In the genomic region with DNA sequence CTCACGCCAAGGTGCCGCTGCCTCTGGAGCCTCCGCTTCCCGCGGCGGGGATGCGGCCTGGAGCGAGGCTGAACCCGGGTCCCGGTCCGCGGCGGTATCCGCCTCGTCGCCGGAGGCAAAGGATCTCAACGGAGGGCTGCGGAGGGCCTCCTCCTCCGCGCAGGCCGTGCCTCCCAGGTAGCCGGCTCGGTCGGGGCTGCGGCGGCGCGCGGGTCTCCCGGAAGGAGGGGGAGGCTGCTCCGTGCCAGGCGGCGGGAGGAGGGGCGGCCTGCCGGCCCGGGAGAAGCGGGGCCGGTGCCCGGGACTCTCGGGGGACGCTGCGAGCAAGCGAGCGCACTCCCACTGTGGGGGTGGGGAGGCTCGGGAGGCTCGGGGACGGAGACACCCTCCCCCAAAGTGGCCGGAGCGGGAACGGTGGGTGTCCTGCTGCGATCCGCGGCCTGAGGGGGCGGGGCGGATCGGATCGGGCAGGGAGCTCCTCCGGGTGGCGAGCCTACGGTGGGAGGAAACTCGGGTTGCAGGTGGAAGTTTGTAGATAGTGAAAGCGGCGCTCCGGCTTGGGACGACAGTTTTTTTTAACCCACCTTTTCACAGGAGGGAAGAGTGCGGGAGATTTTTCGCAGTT, we compare ENCODE assay signal across 9 mouse cellular contexts. TPM values are rescaled to one million over a fixed set of nuclear protein-coding genes. Genes with fewer than 3 reads are reported as not detected.
DNase-seq lines count a peak whose midpoint lies in the region; ATAC-seq lines count a peak whose summit lies in the region.
"Had no signal": no experiment of that assay in that cellular context is flagged by ENCODE, and none has a peak within 500 bp of the region (broad histone marks: within the 10 kb centered on the region; RNA-seq: fewer than 3 reads in every experiment).

No protein-coding gene starts in this region.

- peak overlapping the region; percentile 69 for H3K4me2 ChIP-seq in embryonic facial prominence, embryonic 15.5 days (replicated peaks)

- H3K27ac ChIP-seq in embryonic facial prominence, embryonic 15.5 days (replicated peaks) = peak overlapping the region; percentile 88

- H3K4me3 ChIP-seq in embryonic facial prominence, embryonic 15.5 days (replicated peaks) = peak overlapping the region; percentile 98

- H3K9me3 ChIP-seq in embryonic facial prominence, embryonic 15.5 days (replicated peaks) = no peaks in the 10 kb centered on the region

- no peaks in the 10 kb centered on the region for H3K27me3 ChIP-seq in embryonic facial prominence, embryonic 15.5 days

- H3K36me3 ChIP-seq in embryonic facial prominence, embryonic 15.5 days = peaks cover 5% of the 10 kb centered on the region; the same call in 1 of the 2 replicates

- peak overlapping the region; percentile 88 for H3K9ac ChIP-seq in embryonic facial prominence, embryonic 15.5 days

- ATAC-seq in embryonic facial prominence, embryonic 15.5 days (ENCODE audit: insufficient number of reproducible peaks, low FRiP score, low TSS enrichment, low read depth) = peak; percentile 64
- peak; percentile 22 to 40; a peak in 2 of 4 replicates for ATAC-seq in hematopoietic stem cell, adult 5-6 weeks (replicated peaks in 1 of 2; ENCODE audit: insufficient read depth in 1 of 2, low FRiP score in 2 of 2, low TSS enrichment in 1 of 2, low read depth in 1 of 2, poor library complexity in 2 of 2, severe bottlenecking in 2 of 2)
- peak; percentile 49 for ATAC-seq in megakaryocyte progenitor cell, adult 5-6 weeks (replicated peaks; ENCODE audit: poor library complexity)

- peaks cover 14% of the 10 kb centered on the region for H3K4me1 ChIP-seq in embryonic facial prominence, embryonic 15.5 days

- under 1% methylated on average over 59 of the region's 68 CpGs for WGBS in embryonic facial prominence, embryonic 15.5 days

- peak; percentile 57 for DNase-seq in embryo, embryonic 10 days (ENCODE audit: low spot score)
- no peak for DNase-seq in embryo, embryonic 9.5 days (ENCODE audit: extremely low spot score)
- peak; percentile 63 for DNase-seq in adrenal gland, postnatal 25 days
- peak; percentile 62 for DNase-seq in left cerebral cortex, postnatal 4 days
- peak; percentile 54 for DNase-seq in spleen, adult 12 weeks (ENCODE audit: low spot score)

- intact Hi-C loops in left cerebral cortex, postnatal 4 days (cut with DNase I) = no loop called here

RNA-seq across cellular contexts. Expression of a gene that starts 0.5 kb away (rescaled TPM):
- 20.1 and 21.8 TPM in 2 replicates for total RNA-seq in adrenal gland, postnatal 25 days (2021)
- 40.0 and 41.7 TPM in 2 replicates for polyA plus RNA-seq in embryonic facial prominence, embryonic 15.5 days (2015; fragmentation: Nextera tagmentation; extraction: Ambion mirVana)
- 122 and 160 TPM in 2 replicates for total RNA-seq in hematopoietic stem cell, adult 5-6 weeks (2017)
- total RNA-seq in left cerebral cortex, postnatal 4 days (2021) = 10 to 100 TPM; 20.7 to 21.0 TPM
- 55.5 and 57.0 TPM in 2 replicates for total RNA-seq in megakaryocyte progenitor cell, adult 5-6 weeks (2015)
- total RNA-seq in megakaryocyte progenitor cell, adult 5-6 weeks (2017) = 84.1 and 114 TPM in 2 replicates

RNA-seq across cellular contexts. Expression of a gene that starts 54.6 kb away (rescaled TPM):
- total RNA-seq in adrenal gland, postnatal 25 days (2021) = not detected in 2 replicates
- polyA plus RNA-seq in embryonic facial prominence, embryonic 15.5 days (2015; fragmentation: Nextera tagmentation; extraction: Ambion mirVana) = not detected in 2 replicates
- not detected in 2 replicates for total RNA-seq in hematopoietic stem cell, adult 5-6 weeks (2017)
- total RNA-seq in left cerebral cortex, postnatal 4 days (2021) = not detected
- not detected in 2 replicates for total RNA-seq in megakaryocyte progenitor cell, adult 5-6 weeks (2015)
- not detected in 2 replicates for total RNA-seq in megakaryocyte progenitor cell, adult 5-6 weeks (2017)
- total RNA-seq: layer of hippocampus, postnatal 25 days had no signal
